Mouse (Mus musculus) left cerebral cortex, postnatal 10 days (tissue): ENCODE data around the gene Cetn4. TPM values are rescaled to one million over a fixed set of nuclear protein-coding genes. Genes with fewer than 3 reads are reported as not detected.
A peak's percentile ranks its signal among the peaks of the same experiment; 100 is the strongest.

Experiments
- DNase-seq, 2 experiments: peaks; one replicate each; pipeline ENCODE4 v3.0.0; 2021 to 2022; ENCODE audit warnings: low spot score in 2 of 2, mixed read lengths in 1 of 2; ENCODE audit errors: extremely low spot score in 1 of 2
- intact Hi-C: fragments of 180-260 bp; cut with DNase I; formaldehyde crosslinking; loops from one replicate; pipeline ENCODE4 v1.15.1; 2025
- total RNA-seq, 2 experiments: library from RNA; stranded (reverse); gene quantifications; 2 replicates each; pipeline ENCODE4 v1.2.3; 2021

Cetn4 gene
- total RNA-seq, 2 experiments from 2014 or later: 4.1 to 4.8 TPM

- no peak for DNase-seq
- intact Hi-C loops: loop anchor here (5.0 kb wide), 1 partner anchor 104 kb away; the partner anchor contains the start of gene Spata5
These were observed 863 bp upstream of the Cetn4 start for GRCm38 (mm10) chr3:37313371-37313770.

GRCm38 (mm10) chr3:37311897-37312369 is 575 bp downstream of the Cetn4 start:
- intact Hi-C loops: loop anchor here (5.0 kb wide), 1 partner anchor 105 kb away; the partner anchor contains the start of gene Spata5
- DNase-seq: peak in 1 of 2 experiments; percentile 22

DNA sequence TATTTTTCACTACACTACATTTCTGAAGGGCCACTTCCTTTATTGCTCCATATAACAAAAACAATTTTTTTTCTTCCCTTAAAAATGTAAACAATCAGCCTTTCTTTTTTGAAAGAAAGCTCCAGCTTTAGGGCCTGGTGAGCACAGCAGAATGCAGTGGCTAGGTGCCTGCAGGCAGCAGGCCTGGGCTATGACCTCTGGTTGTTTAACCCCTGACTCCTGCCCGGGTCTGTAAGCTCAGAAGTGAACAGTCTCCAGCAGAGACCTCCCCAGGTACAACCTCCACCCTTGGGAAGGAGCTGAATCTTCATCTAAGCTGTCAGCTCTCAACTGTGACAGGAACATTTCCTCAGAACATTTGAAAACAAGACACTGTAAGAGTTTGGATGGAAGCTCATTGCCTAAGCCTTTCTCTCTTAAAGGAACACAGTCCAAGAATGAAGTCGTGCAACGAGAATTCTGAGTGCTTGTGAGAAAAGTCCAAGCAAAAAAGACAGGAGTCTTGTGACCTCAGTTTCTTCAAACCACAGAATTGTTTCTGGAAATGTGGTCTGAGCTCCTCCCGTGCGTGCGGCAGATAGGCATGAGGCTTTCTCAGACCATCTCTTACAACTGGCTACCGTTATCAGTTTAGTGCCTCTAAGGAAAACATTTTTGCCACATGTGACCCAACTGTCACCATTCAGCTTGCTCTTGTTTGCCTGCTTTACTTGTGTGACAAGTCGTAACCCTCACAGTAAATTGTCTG is 8.9 kb downstream of the Cetn4 start:
- DNase-seq: no peak
- intact Hi-C loops: no loop called here

- intact Hi-C loops: no loop called here
- peak in 1 of 2 experiments; percentile 45 for DNase-seq
These were observed 9.8 kb downstream of the Cetn4 start for GRCm38 (mm10) chr3:37302685-37303084.

GRCm38 (mm10) chr3:37299470-37299869 is 13.0 kb downstream of the Cetn4 start:
- intact Hi-C loops: no loop called here
- no peak for DNase-seq

- no peak for DNase-seq
- intact Hi-C loops: no loop called here
These were observed 19.9 kb downstream of the Cetn4 start for GRCm38 (mm10) chr3:37292654-37293053.

DNA sequence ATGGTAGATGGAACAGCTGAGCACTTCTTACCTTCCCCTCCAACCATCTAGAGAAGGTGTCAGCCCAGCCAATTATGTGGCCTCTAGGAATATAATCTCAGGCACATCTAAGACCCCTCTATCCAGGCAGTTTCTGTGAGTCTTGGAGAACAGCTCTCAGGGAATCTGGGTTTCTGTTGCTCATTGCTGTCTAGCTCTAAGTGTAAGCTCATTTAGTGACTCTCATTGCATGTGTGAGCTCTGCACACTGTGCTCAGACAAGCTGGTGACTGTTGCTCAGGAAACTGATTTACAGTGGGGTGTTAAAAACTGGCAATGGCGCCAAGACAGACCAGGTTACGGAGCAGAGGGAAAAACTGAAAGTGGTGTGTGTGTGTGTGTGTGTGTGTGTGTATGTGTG is 20.6 kb downstream of the Cetn4 start:
- intact Hi-C loops: no loop called here
- no peak for DNase-seq

- DNase-seq: no peak
- intact Hi-C loops: no loop called here
These were observed 21.5 kb downstream of the Cetn4 start for GRCm38 (mm10) chr3:37290881-37291541.

DNA sequence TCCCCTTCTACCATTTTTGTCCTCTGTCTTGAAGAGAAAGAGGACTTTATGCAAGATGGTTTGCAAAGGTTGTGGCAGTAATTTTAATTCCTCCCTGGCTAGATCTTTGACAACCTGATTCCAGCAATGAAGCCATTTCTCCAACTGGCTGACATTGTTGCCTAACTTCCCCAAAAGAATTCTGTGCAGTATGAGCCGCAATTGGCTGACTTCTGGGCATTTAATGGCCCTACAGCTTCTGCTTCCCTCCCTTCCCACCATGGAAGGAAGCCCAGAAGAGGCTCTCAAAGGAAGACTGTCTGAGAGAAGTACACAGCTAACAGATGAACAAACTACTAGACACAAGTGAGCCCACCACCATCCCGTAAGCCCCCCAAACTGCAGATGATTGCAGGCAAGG is 23.3 kb downstream of the Cetn4 start:
- no peak for DNase-seq

DNA sequence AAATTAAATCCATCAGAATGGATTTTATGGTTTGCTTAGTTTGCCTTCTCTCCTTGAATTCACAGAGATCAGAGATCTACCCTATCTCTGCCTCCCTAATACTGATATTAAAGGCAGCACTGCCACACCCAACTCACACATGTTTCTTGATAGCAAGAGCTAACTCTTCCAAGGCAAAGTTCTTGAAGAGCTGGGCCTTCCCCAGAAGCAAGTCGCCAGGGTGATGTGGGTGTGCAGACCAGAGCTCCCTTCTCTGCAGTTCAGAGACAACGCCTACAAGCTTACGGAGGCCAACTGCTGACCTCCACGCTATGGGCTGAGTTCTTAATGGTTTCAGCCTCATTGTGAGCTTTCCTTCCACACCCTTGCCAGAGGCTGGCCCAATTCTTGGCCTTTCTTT is 29.3 kb downstream of the Cetn4 start:
- DNase-seq: no peak
- intact Hi-C loops: no loop called here

More for the DNA sequence above, 23.3 kb downstream of the Cetn4 start:
- intact Hi-C loops: no loop called here

GRCm38 (mm10) chr3:37282299-37282922 is 30.1 kb downstream of the Cetn4 start:
- no peak for DNase-seq
- intact Hi-C loops: no loop called here

DNA sequence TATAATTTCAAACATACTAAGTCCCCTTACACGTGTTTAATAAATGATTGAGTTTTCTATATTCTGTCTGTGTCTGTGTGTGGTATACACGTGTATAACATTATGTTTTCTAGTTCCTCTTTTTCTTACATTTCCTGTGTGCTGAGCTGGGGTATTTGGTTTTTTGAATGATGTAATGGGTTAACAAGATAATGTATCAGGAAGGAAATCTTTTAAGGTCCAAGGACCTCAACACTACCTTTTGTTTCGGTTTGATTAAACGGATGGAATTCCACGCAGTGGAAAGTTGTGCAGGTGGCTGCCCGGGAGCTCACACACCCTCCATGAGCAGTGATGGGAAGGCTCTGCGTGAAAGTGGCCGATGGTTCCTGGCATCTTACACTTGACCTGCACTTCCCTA is 31.6 kb downstream of the Cetn4 start:
- no peak for DNase-seq
- intact Hi-C loops: no loop called here

DNA sequence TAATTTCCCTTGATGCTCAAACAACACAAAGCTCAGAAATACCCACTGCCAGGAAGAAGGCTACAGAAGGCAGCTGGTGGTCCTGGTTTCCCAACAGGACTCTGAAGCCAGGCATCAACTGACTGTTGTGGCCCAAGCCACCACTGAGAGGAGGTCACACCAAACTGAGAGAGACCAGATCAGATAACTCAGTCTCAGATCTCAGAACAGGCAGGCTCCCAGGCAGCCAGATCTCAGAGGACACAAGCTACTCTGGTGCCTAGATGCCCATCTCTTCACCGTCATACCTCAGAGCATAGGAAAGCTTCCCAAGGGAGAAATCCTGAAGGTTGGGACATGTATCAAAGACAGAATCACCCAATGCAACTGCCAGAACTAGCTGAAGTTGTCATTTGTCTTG is 32.3 kb downstream of the Cetn4 start:
- no peak for DNase-seq
- intact Hi-C loops: no loop called here

DNA sequence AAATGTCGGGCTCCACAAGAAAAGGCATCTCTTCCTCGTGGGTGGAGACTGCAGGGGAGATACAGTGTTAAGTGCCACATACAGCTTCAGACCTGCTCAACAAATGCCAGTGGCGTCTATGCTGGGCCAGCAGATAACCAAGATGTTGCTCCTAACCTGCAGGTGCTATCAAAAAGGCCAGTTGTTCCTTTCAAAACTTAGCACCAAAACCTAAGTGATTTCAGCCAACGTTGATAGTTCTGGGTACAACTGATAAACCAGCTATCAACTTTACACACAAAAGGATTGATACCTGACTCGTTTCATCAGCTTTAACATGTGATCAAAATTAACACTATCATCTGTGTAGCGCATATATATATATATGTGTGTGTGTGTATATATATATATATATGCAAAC is 37.8 kb downstream of the Cetn4 start:
- intact Hi-C loops: loop anchor here (5.0 kb wide), 1 partner anchor 57 kb away; no protein-coding TSS in a partner anchor
- DNase-seq: no peak

DNA sequence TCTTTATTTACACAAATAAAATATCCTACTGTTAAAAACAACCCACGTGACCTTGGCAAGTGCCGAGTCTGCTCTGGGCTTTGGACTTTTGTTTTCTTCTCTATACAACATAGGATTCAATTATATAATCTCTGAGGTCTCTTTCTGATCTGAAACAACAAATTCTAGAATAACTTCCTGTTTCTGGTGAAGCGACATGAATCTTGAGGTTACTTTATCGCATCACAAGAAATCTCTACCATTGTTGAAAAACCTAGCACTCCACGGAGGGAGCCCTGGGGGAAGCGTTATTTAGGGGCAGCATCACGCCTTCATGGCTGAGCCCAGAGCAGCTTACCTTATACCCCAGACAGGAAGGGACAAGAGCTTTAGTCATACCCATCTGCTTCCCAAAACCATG is 39.4 kb downstream of the Cetn4 start:
- intact Hi-C loops: loop anchor here (5.0 kb wide), 1 partner anchor 56 kb away; no protein-coding TSS in a partner anchor
- no peak for DNase-seq

DNA sequence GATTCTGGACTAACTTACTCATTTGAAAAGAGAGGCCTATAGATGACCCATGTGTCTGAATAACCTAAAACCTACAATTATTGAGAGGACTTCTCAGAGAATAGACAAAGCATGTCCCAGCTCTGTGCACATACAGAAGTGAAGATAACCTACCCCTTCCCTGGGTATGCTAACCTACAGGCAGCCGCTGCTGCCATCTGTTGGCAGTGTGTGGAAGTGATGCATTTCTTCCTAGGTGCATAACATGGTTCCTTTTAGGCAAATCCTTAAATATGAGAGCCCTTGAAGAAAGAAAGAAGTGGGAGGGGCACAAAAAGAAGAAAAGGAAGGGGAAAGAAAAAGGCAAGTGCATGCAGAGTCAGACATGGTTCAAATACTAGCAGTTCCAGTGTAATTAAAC is 41.3 kb downstream of the Cetn4 start:
- peak; percentile 19 to 55 for DNase-seq
- intact Hi-C loops: loop anchor here (5.0 kb wide), 1 partner anchor 54 kb away; no protein-coding TSS in a partner anchor

DNA sequence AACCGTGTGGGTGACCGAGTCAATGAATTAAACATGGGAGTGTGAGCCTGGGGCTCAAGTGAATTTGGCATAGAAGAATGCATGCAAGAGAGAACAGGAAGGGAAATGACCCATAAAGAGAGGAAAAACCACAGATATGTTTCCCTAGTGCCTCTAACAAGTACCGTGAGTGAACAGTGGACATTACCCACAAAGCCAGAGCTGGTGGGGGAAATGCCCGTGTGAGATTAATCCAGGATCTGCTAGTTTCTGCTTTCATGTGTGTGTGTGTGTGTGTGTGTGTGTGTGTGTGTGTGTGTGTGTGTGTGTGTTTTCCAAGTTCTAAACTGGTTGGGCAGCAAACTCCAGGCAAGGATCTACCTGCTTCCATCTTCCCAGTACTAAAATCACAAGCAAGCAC is 42.6 kb downstream of the Cetn4 start:
- intact Hi-C loops: loop anchor here (5.0 kb wide), 1 partner anchor 53 kb away; no protein-coding TSS in a partner anchor
- no peak for DNase-seq

DNA sequence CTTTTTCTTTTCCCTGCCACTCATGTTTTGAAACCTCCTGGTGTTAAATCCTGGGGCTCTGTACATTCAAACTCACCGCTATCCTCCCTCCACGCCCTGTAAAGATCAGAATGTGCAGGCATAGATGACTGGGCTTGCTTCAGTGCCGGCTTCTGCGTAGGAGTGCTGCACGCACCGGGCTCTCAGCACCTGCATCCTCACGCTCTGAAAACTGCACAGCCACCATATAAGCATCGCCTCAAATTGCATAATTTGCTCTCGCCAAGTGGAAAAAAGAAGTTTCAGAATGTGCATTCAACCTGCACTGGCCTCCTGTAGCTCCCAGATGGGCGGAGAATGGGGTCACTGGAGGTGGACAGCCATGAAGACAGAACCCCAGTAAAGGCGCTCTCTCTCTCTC is 44.2 kb downstream of the Cetn4 start:
- DNase-seq: no peak
- intact Hi-C loops: no loop called here

DNA sequence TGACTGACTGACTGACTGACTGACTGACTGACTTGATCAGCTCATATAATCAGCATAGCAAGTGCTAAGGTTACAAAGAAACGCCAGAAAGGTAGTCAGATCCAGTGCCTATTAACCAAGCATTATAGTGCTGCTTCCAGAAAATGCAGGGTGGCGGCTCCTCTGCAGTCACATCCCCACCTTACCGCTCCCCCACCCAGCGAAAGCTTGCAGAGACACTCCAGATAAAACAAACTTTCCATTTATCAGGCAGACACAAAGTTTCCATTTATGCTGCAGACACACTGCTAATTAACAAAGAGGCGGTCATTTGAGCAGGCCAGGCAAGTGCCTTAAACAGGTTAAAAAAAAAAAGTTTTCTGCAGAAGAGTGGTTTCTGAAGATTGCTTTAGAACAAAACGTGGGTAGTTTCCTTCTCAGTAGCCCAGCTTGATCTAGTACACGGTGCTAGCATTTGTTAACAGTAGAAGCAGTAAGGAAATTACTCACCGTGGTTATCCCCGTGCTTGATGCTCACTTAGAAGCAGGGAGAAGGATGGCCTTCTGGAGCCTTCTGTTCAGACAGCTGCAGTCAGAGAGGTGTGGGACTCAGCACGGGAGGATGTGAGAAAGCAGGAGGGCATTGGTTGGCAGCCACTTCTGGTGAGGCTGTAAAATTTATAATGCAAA is 53.0 kb downstream of the Cetn4 start:
- intact Hi-C loops: no loop called here
- DNase-seq: peak; percentile 37 to 48
